Mouse (Mus musculus) E14TG2a.4 (cell line): ENCODE measurements around the gene Olfr524.

Experiments used
- H3K27me3 ChIP-seq: 2 replicates; pipeline ENCODE4 v1.6.1; 2014; ENCODE audit warnings: low read length, control low read depth; ENCODE audit not compliant: insufficient read depth
- H3K36me3 ChIP-seq: 2 replicates; pipeline ENCODE4 v1.6.1; 2014; ENCODE audit warnings: low read length, control low read depth; ENCODE audit not compliant: insufficient read depth
- H3K4me1 ChIP-seq: replicated peaks from 2 replicates; pipeline ENCODE4 v1.6.1; 2014; ENCODE audit warnings: low read depth, low read length, control low read depth
- H3K4me3 ChIP-seq: replicated peaks from 2 replicates; pipeline ENCODE4 v1.5.1; 2014; ENCODE audit warnings: mild to moderate bottlenecking, low read length
- H3K9me3 ChIP-seq: 2 replicates; pipeline ENCODE4 v1.6.1; 2014; ENCODE audit warnings: low read length, control low read depth
- CTCF ChIP-seq: conservative IDR thresholded peaks from 2 replicates; pipeline ENCODE4 v1.5.1; 2014; ENCODE audit warnings: low read length
- NANOG ChIP-seq: IDR thresholded peaks from 2 replicates; pipeline ENCODE4 v1.6.1; 2014; ENCODE audit warnings: borderline replicate concordance, low read length, mixed read lengths
- POU5F1 ChIP-seq: IDR thresholded peaks from 2 replicates; pipeline ENCODE4 v1.6.1; 2014; ENCODE audit warnings: low read length, borderline replicate concordance

Olfr524 gene

GRCm38 (mm10) chr7:140172936-140173335 lies 32.8 kb downstream of the Olfr524 start, which contains the start of gene Olfr523:
TSS of gene Olfr523 (plus strand) at chr7:140173217.
- H3K27me3 ChIP-seq, result no peaks in the 10 kb centered on the region; the same call in 1 of the 2 replicates
- TF ChIP-seq CTCF (no peak), POU5F1 (no peak), NANOG (no peak)
- H3K9me3 ChIP-seq, result no peaks in the 10 kb centered on the region; the same call in 1 of the 2 replicates
- H3K4me1 ChIP-seq, result peaks cover 15% of the 10 kb centered on the region
- no peak within 1 kb of the TSS for H3K4me3 ChIP-seq
- no peaks in the 10 kb centered on the region for H3K36me3 ChIP-seq

- H3K36me3 ChIP-seq, result no peaks in the 10 kb centered on the region
- H3K4me1 ChIP-seq, result peaks cover 17% of the 10 kb centered on the region
- H3K9me3 ChIP-seq, result no peaks in the 10 kb centered on the region; the same call in 1 of the 2 replicates
- TF ChIP-seq NANOG (no peak), POU5F1 (no peak), CTCF (no peak)
- no peaks in the 10 kb centered on the region; the same call in 1 of the 2 replicates for H3K27me3 ChIP-seq
- H3K4me3 ChIP-seq, result no peak overlapping the region
Observed at GRCm38 (mm10) chr7:140170863-140171262, 34.9 kb downstream of the Olfr524 start.

- TF ChIP-seq POU5F1, result no peak
- TF ChIP-seq NANOG, result no peak
Observed at GRCm38 (mm10) chr7:140169386-140169785, 36.4 kb downstream of the Olfr524 start.

GRCm38 (mm10) chr7:140167950-140168349 lies 37.8 kb downstream of the Olfr524 start:
- Histone ChIP-seq H3K9me3 (no peaks in the 10 kb centered on the region; the same call in 1 of the 2 replicates), H3K36me3 (no peaks in the 10 kb centered on the region), H3K4me1 (peaks cover 18% of the 10 kb centered on the region), H3K4me3 (no peak overlapping the region), H3K27me3 (0 out of 2 replicates have a peak, but pooled peaks cover 6% of the 10 kb centered on the region)
- TF ChIP-seq POU5F1 (no peak), NANOG (no peak), CTCF (no peak)

More at GRCm38 (mm10) chr7:140169386-140169785, 36.4 kb downstream of the Olfr524 start:
- Histone ChIP-seq H3K4me1 (peaks cover 18% of the 10 kb centered on the region), H3K36me3 (no peaks in the 10 kb centered on the region), H3K27me3 (no peaks in the 10 kb centered on the region; the same call in 1 of the 2 replicates), H3K4me3 (no peak overlapping the region), H3K9me3 (no peaks in the 10 kb centered on the region; the same call in 1 of the 2 replicates)

GRCm38 (mm10) chr7:140164664-140165063 lies 41.1 kb downstream of the Olfr524 start, which contains the start of gene Olfr522:
TSS of gene Olfr522 (minus strand) at chr7:140164764.
- no peak within 1 kb of the TSS for H3K4me3 ChIP-seq
- 0 out of 2 replicates have a peak, but pooled peaks cover 3% of the 10 kb centered on the region for H3K4me1 ChIP-seq
- peaks cover 14% of the 10 kb centered on the region; the same call in 1 of the 2 replicates for H3K27me3 ChIP-seq
- H3K9me3 ChIP-seq, result peaks cover 13% of the 10 kb centered on the region
- no peak for TF ChIP-seq NANOG
- no peak for TF ChIP-seq CTCF
- TF ChIP-seq POU5F1, result no peak
- H3K36me3 ChIP-seq, result no peaks in the 10 kb centered on the region

GRCm38 (mm10) chr7:140160363-140160762 lies 45.4 kb downstream of the Olfr524 start:
- TF ChIP-seq POU5F1 (no peak), NANOG (no peak)
- no peaks in the 10 kb centered on the region for H3K36me3 ChIP-seq
- H3K27me3 ChIP-seq, result peaks cover 38% of the 10 kb centered on the region
- H3K4me3 ChIP-seq, result no peak overlapping the region
- peaks cover 13% of the 10 kb centered on the region for H3K9me3 ChIP-seq
- H3K4me1 ChIP-seq, result no peaks in the 10 kb centered on the region

GRCm38 (mm10) chr7:140154218-140154927 lies 51.4 kb downstream of the Olfr524 start, which contains the start of gene Sprn:
TSS of gene Sprn (minus strand) at chr7:140154877.
- Histone ChIP-seq H3K36me3 (peaks cover 19% of the 10 kb centered on the region), H3K4me1 (peaks cover 25% of the 10 kb centered on the region), H3K4me3 (peak within 1 kb of the TSS; percentile 76), H3K27me3 (peaks cover 62% of the 10 kb centered on the region), H3K9me3 (no peaks in the 10 kb centered on the region)
- TF ChIP-seq POU5F1 (no peak), NANOG (no peak), CTCF (no peak)

- peaks cover 25% of the 10 kb centered on the region for H3K4me1 ChIP-seq
- H3K27me3 ChIP-seq, result peaks cover 59% of the 10 kb centered on the region
- peak overlapping the region; percentile 76 for H3K4me3 ChIP-seq
- peaks cover 25% of the 10 kb centered on the region for H3K36me3 ChIP-seq
- H3K9me3 ChIP-seq, result no peaks in the 10 kb centered on the region
- TF ChIP-seq NANOG, result no peak
- TF ChIP-seq CTCF, result no peak
- no peak for TF ChIP-seq POU5F1
Observed at GRCm38 (mm10) chr7:140153829-140154217, 51.9 kb downstream of the Olfr524 start.
